Mouse (Mus musculus): Measurements from ENCODE around the gene March6. TPM values are rescaled to one million over a fixed set of nuclear protein-coding genes. Genes with fewer than 3 reads are reported as not detected.

Gene March6
- total and polyA plus RNA-seq, 2 experiments from 2014 or later: 26.8 to 69.1 TPM

- 56% methylated on average over 6 of the region's 6 CpGs for WGBS
- Histone ChIP-seq H3K4me1 (ENCODE audit: control insufficient read depth, insufficient read depth) (no peaks in the 10 kb centered on the region), H3K4me2 (ENCODE audit: low read depth, low read length) (no peak overlapping the region), H3K36me3 (replicated peaks; ENCODE audit: control insufficient read depth, insufficient read depth, low read length) (no peaks in the 10 kb centered on the region), H3K9ac (replicated peaks; ENCODE audit: low read depth, low read length) (no peak overlapping the region), H3K4me3 (ENCODE audit: low read depth, low read length) (no peak overlapping the region), H3K27me3 (ENCODE audit: control insufficient read depth, insufficient read depth, low read length) (no peaks in the 10 kb centered on the region), H3K9me3 (replicated peaks; ENCODE audit: control insufficient read depth, low read length) (no peaks in the 10 kb centered on the region), H3K27ac (ENCODE audit: low read depth) (no peak overlapping the region)
- TF ChIP-seq EP300 (IDR thresholded peaks at IDR 0.05; ENCODE audit: low read depth) (no peak), CTCF (IDR thresholded peaks at IDR 0.05; ENCODE audit: low read depth) (no peak)
- DNase-seq (ENCODE audit: low spot score) (no peak), ATAC-seq (ENCODE audit: insufficient read depth, low read depth) (no peak)
Observed at GRCm38 (mm10) chr15:31441996-31442395, 88.9 kb downstream of the March6 start.

GRCm38 (mm10) chr15:31436811-31437210, 94.0 kb downstream of the March6 start:
- H3K9ac ChIP-seq (replicated peaks; ENCODE audit: low read depth, low read length): no peak overlapping the region
- 73% methylated on average over 2 of the region's 2 CpGs for WGBS
- no peak overlapping the region for H3K27ac ChIP-seq (ENCODE audit: low read depth)
- H3K4me1 ChIP-seq (ENCODE audit: control insufficient read depth, insufficient read depth): no peaks in the 10 kb centered on the region
- TF ChIP-seq CTCF (IDR thresholded peaks at IDR 0.05; ENCODE audit: low read depth): no peak
- TF ChIP-seq EP300 (IDR thresholded peaks at IDR 0.05; ENCODE audit: low read depth): no peak
- H3K4me3 ChIP-seq (ENCODE audit: low read depth, low read length): no peak overlapping the region
- H3K27me3 ChIP-seq (ENCODE audit: control insufficient read depth, insufficient read depth, low read length): no peaks in the 10 kb centered on the region
- H3K36me3 ChIP-seq (replicated peaks; ENCODE audit: control insufficient read depth, insufficient read depth, low read length): no peaks in the 10 kb centered on the region
- DNase-seq (ENCODE audit: low spot score): no peak
- H3K9me3 ChIP-seq (replicated peaks; ENCODE audit: control insufficient read depth, low read length): no peaks in the 10 kb centered on the region
- no peak for ATAC-seq (ENCODE audit: insufficient read depth, low read depth)
- no peak overlapping the region for H3K4me2 ChIP-seq (ENCODE audit: low read depth, low read length)

DNA sequence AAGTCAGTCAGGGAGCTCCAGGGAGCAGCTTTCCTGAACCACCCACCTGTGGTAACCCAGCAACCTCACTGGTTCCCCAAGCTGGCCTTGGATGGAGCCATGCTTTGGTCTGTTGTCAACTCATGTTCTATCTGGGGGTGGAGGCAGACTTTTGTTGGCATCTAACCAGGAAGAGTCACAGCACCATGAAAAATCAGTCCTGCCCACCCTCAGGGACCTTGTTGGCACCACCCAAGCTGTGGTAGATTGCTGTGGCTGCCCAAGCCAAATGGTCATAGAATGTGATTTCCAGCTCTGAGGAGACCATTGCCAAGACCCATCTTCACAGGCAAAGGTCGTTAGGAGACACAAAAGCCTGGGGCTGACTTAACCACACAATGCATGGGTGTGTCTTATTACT, 94.8 kb downstream of the March6 start:
- Histone ChIP-seq H3K27me3 (ENCODE audit: control insufficient read depth, insufficient read depth, low read length) (no peaks in the 10 kb centered on the region), H3K27ac (ENCODE audit: low read depth) (no peak overlapping the region), H3K4me2 (ENCODE audit: low read depth, low read length) (no peak overlapping the region), H3K9ac (replicated peaks; ENCODE audit: low read depth, low read length) (no peak overlapping the region), H3K4me3 (ENCODE audit: low read depth, low read length) (no peak overlapping the region), H3K4me1 (ENCODE audit: control insufficient read depth, insufficient read depth) (no peaks in the 10 kb centered on the region), H3K9me3 (replicated peaks; ENCODE audit: control insufficient read depth, low read length) (no peaks in the 10 kb centered on the region), H3K36me3 (replicated peaks; ENCODE audit: control insufficient read depth, insufficient read depth, low read length) (no peaks in the 10 kb centered on the region)
- ATAC-seq (ENCODE audit: insufficient read depth, low read depth) (no peak), DNase-seq (ENCODE audit: low spot score) (no peak)
- WGBS: 36% methylated on average over 1 of the region's 1 CpGs
- TF ChIP-seq CTCF (IDR thresholded peaks at IDR 0.05; ENCODE audit: low read depth): no peak

GRCm38 (mm10) chr15:31433768-31434167, 97.1 kb downstream of the March6 start:
- DNase-seq (ENCODE audit: low spot score) (no peak), ATAC-seq (ENCODE audit: insufficient read depth, low read depth) (no peak)
- H3K27me3 ChIP-seq (ENCODE audit: control insufficient read depth, insufficient read depth, low read length): no peaks in the 10 kb centered on the region
- no peaks in the 10 kb centered on the region for H3K36me3 ChIP-seq (replicated peaks; ENCODE audit: control insufficient read depth, insufficient read depth, low read length)
- H3K9me3 ChIP-seq (replicated peaks; ENCODE audit: control insufficient read depth, low read length): no peaks in the 10 kb centered on the region
- 66% methylated on average over 7 of the region's 7 CpGs for WGBS
- H3K9ac ChIP-seq (replicated peaks; ENCODE audit: low read depth, low read length): no peak overlapping the region
- no peak overlapping the region for H3K4me2 ChIP-seq (ENCODE audit: low read depth, low read length)
- H3K27ac ChIP-seq (ENCODE audit: low read depth): no peak overlapping the region
- H3K4me3 ChIP-seq (ENCODE audit: low read depth, low read length): no peak overlapping the region
- H3K4me1 ChIP-seq (ENCODE audit: control insufficient read depth, insufficient read depth): no peaks in the 10 kb centered on the region
- TF ChIP-seq CTCF (IDR thresholded peaks at IDR 0.05; ENCODE audit: low read depth) (no peak), EP300 (IDR thresholded peaks at IDR 0.05; ENCODE audit: low read depth) (no peak)

DNA sequence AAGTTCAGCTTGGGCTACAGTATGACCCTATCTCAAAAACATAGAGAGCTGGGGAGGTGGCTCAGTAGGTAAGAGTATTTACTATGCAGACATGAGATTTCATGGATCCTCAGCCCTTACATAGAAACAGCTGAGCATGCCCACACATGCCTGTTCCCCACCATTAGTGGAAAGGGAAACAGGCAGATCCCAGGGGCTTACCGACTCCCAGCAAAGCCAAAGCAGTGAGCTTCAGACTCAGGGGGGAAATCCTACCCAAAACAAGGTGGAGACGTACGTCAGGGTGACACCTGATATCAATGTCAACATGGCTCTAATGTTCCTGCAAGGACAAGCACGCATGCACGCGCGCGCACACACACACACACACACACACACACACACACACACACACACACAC, 99.0 kb downstream of the March6 start:
- WGBS: 71% methylated on average over 8 of the region's 8 CpGs
- TF ChIP-seq CTCF (IDR thresholded peaks at IDR 0.05; ENCODE audit: low read depth) (no peak), EP300 (IDR thresholded peaks at IDR 0.05; ENCODE audit: low read depth) (no peak)

DNA sequence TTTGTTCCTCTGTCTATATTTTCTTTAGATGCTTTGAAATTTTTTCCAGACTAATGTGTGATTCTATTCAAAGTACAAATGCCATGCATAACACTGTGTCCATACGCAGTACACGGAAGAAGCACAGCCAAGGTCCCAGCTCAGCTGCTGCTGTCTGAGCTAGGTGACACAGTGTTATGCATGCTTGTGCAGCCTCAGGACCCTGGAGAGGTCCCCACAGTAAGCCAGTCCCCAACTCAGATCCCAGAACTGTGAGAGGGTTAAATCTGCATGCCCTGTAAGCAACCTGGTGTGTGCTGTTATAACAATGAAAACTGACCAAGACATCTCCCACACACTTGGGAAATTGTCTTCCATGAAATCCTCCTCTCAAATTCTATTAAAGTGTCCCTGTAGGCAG, 100.8 kb downstream of the March6 start:
- ATAC-seq (ENCODE audit: insufficient read depth, low read depth) (0 out of 2 replicates have a peak, but pooled peaks have one; percentile 44), DNase-seq (ENCODE audit: low spot score) (no peak)
- Histone ChIP-seq H3K4me2 (ENCODE audit: low read depth, low read length) (no peak overlapping the region), H3K4me3 (ENCODE audit: low read depth, low read length) (no peak overlapping the region), H3K9ac (replicated peaks; ENCODE audit: low read depth, low read length) (no peak overlapping the region), H3K27me3 (ENCODE audit: control insufficient read depth, insufficient read depth, low read length) (no peaks in the 10 kb centered on the region), H3K36me3 (replicated peaks; ENCODE audit: control insufficient read depth, insufficient read depth, low read length) (no peaks in the 10 kb centered on the region), H3K4me1 (ENCODE audit: control insufficient read depth, insufficient read depth) (no peaks in the 10 kb centered on the region), H3K27ac (ENCODE audit: low read depth) (no peak overlapping the region), H3K9me3 (replicated peaks; ENCODE audit: control insufficient read depth, low read length) (no peaks in the 10 kb centered on the region)
- TF ChIP-seq CTCF (IDR thresholded peaks at IDR 0.05; ENCODE audit: low read depth): no peak
- no peak for TF ChIP-seq EP300 (IDR thresholded peaks at IDR 0.05; ENCODE audit: low read depth)
- WGBS: 53% methylated on average over 2 of the region's 2 CpGs

More for the DNA sequence above, 99.0 kb downstream of the March6 start:
- Histone ChIP-seq H3K27ac (ENCODE audit: low read depth) (no peak overlapping the region), H3K9me3 (replicated peaks; ENCODE audit: control insufficient read depth, low read length) (no peaks in the 10 kb centered on the region), H3K27me3 (ENCODE audit: control insufficient read depth, insufficient read depth, low read length) (no peaks in the 10 kb centered on the region), H3K4me3 (ENCODE audit: low read depth, low read length) (no peak overlapping the region), H3K4me1 (ENCODE audit: control insufficient read depth, insufficient read depth) (no peaks in the 10 kb centered on the region), H3K4me2 (ENCODE audit: low read depth, low read length) (no peak overlapping the region), H3K36me3 (replicated peaks; ENCODE audit: control insufficient read depth, insufficient read depth, low read length) (no peaks in the 10 kb centered on the region), H3K9ac (replicated peaks; ENCODE audit: low read depth, low read length) (no peak overlapping the region)
- ATAC-seq (ENCODE audit: insufficient read depth, low read depth) (no peak), DNase-seq (ENCODE audit: low spot score) (no peak)
